Mouse (Mus musculus) embryonic facial prominence, embryonic 11.5 days (tissue): ENCODE data around the gene Lrp10. TPM values are rescaled to one million over a fixed set of nuclear protein-coding genes. Genes with fewer than 3 reads are reported as not detected.

ENCODE experiments used
- ATAC-seq: fragments of 200-750 bp; cut with Nextera tagmentation; replicated peaks from 2 replicates; pipeline ENCODE4 v1.8.0; 2017; ENCODE audit warnings: low read depth; ENCODE audit not compliant: insufficient number of reproducible peaks, low FRiP score, low TSS enrichment
- DNase-seq: peaks from one replicate; pipeline ENCODE4 v3.0.0-alpha.2; 2015; ENCODE audit warnings: low spot score
- H3K27ac ChIP-seq: fragments of 300-500 bp; sonication (generic); replicated peaks from 2 replicates; pipeline ENCODE4 v1.5.1; 2014; ENCODE audit warnings: mild to moderate bottlenecking, low read depth, low read length, control low read depth
- H3K27me3 ChIP-seq: fragments of 300-500 bp; sonication (generic); 2 replicates; pipeline ENCODE4 v1.6.1; 2014; ENCODE audit warnings: mild to moderate bottlenecking, low read length, moderate library complexity, mixed read lengths; ENCODE audit not compliant: control insufficient read depth, insufficient read depth
- H3K36me3 ChIP-seq: fragments of 300-500 bp; sonication (generic); replicated peaks from 2 replicates; pipeline ENCODE4 v1.6.1; 2014; ENCODE audit warnings: low read depth, mild to moderate bottlenecking, low read length, moderate library complexity, mixed read lengths; ENCODE audit not compliant: control insufficient read depth, insufficient read depth
- H3K4me1 ChIP-seq: fragments of 300-500 bp; sonication (generic); 2 replicates; pipeline ENCODE4 v1.6.1; 2014; ENCODE audit warnings: low read length, mixed read lengths; ENCODE audit not compliant: control insufficient read depth, insufficient read depth
- H3K4me2 ChIP-seq: fragments of 300-500 bp; sonication (generic); 2 replicates; pipeline ENCODE4 v1.6.1; 2014; ENCODE audit warnings: low read depth, mild to moderate bottlenecking, control low read depth, low read length, moderate library complexity
- H3K4me3 ChIP-seq: fragments of 300-500 bp; sonication (generic); 2 replicates; pipeline ENCODE4 v1.5.1; 2014; ENCODE audit warnings: low read depth, low read length, control low read depth
- H3K9ac ChIP-seq: fragments of 300-500 bp; sonication (generic); replicated peaks from 2 replicates; pipeline ENCODE4 v1.6.1; 2014; ENCODE audit warnings: mild to moderate bottlenecking, control low read depth, low read length
- H3K9me3 ChIP-seq: fragments of 300-500 bp; sonication (generic); replicated peaks from 2 replicates; pipeline ENCODE4 v1.6.1; 2016; ENCODE audit warnings: mild to moderate bottlenecking, low read length, inconsistent platforms, mixed read lengths; ENCODE audit not compliant: control insufficient read depth
- WGBS: fragments of 180-500 bp; shearing (Covaris S2); extraction: QIAGEN DNeasy Blood & Tissue Kit; methylation state at CpG from one replicate; pipeline ENCODE4 v1.1.7; 2014; 5-methylcytosine and 5-hydroxymethylcytosine counted together
- polyA plus RNA-seq: library from polyadenylated mRNA; unstranded; fragments of >200 nt; fragmentation: Nextera tagmentation; extraction: Ambion mirVana; gene quantifications from 2 replicates; pipeline ENCODE4 v1.2.1, GENCODE M21; 2014

Lrp10 gene
- polyA plus RNA-seq, 1 experiment from 2014 or later = 13.9 TPM

DNA sequence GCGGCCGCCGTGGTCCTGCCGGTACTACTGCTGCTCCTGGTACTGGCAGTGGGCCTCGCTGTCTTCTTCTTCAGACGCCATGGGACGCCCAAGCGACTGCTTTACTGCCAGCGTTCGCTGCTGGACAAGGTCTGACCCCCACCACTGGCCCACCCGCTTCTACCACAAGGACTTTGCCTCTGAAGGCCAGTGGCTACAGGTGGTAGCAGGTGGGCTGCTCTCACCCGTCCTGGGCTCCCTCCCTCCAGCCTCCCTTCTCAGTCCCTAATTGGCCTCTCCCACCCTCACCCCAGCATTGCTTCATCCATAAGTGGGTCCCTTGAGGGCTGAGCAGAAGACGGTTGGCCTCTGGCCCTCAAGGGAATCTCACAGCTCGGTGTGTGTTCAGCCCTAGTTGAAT, 23.4 kb upstream of the Lrp10 start:
- Histone ChIP-seq H3K27me3 (no peaks in the 10 kb centered on the region), H3K4me3 (no peak overlapping the region), H3K4me2 (no peak overlapping the region), H3K9me3 (no peaks in the 10 kb centered on the region), H3K36me3 (peaks cover 8% of the 10 kb centered on the region), H3K9ac (no peak overlapping the region), H3K4me1 (peaks cover 3% of the 10 kb centered on the region; the same call in 1 of the 2 replicates), H3K27ac (no peak overlapping the region)
- no peak for ATAC-seq
- DNase-seq = no peak
- WGBS = 93% methylated on average over 14 of the region's 14 CpGs

DNA sequence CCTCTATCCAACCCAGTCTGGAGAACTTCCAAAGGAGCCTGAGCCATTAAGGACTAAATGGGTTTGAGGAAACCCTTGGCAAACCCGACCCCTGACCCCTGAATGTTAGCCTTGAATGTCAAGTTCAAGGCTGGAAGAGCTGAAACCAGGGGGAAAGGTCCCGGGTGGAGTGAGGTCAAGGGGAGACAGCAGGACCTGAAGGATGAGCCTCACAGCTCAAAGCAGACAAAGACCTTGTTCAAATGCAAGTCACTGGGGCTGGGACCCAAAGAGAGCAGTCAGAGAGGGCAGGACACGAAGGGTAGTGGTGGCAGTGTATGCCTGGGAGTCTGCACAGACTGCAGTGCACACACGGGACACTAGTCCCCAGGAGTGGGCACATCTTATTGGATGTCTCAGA, 22.6 kb upstream of the Lrp10 start:
- Histone ChIP-seq H3K4me2 (no peak overlapping the region), H3K27me3 (no peaks in the 10 kb centered on the region), H3K36me3 (peaks cover 8% of the 10 kb centered on the region), H3K4me1 (peaks cover 3% of the 10 kb centered on the region; the same call in 1 of the 2 replicates), H3K9me3 (no peaks in the 10 kb centered on the region), H3K9ac (no peak overlapping the region), H3K27ac (no peak overlapping the region), H3K4me3 (no peak overlapping the region)
- ATAC-seq = no peak
- no peak for DNase-seq
- 72% methylated on average over 4 of the region's 4 CpGs for WGBS

DNA sequence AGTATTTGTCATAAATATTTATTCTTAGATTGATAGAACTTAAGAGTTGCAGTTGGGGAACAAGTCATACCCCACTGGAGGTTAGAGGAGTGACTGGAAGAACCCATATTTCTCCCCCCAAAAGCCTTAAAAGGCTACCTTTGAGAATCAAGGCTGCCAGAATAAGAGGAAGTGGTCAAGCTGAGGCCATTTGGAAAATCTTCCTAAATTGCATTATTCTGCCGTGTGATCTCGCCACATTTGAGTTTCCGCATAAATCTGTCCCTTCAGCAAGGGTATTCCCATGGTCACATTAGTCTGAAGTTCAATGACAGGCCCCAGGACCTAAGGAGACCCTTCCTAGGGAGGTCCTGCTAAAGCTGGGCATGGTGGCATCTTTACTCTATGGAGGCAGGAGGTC, 21.4 kb upstream of the Lrp10 start:
- Histone ChIP-seq H3K4me3 (no peak overlapping the region), H3K9ac (no peak overlapping the region), H3K9me3 (no peaks in the 10 kb centered on the region), H3K36me3 (peaks cover 5% of the 10 kb centered on the region), H3K27ac (no peak overlapping the region), H3K4me2 (no peak overlapping the region), H3K27me3 (no peaks in the 10 kb centered on the region), H3K4me1 (peaks cover 3% of the 10 kb centered on the region; the same call in 1 of the 2 replicates)
- DNase-seq (no peak), ATAC-seq (no peak)
- WGBS = 82% methylated on average over 3 of the region's 3 CpGs

DNA sequence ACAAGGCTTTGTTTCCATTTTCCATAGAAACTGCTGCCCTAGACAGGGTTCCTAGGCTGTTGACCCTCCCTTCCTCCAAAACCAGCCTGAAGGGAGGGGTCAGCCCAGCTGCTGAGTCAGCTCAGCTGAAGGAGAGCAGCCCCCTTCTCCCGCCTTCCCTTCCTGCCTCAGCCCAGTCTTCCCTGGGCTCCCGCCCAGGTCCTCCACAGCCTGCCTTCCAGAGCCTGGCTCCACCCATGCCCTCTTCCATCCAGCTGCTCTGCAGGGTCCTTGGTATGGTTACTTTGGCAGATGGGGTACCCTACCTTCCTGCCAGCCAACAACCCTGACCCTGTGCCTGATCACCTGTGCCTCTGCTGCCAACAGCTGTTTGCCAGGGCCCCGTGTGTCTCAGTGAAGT, 20.7 kb upstream of the Lrp10 start:
- peaks cover 3% of the 10 kb centered on the region; the same call in 1 of the 2 replicates for H3K4me1 ChIP-seq
- peaks cover 5% of the 10 kb centered on the region for H3K36me3 ChIP-seq
- no peak overlapping the region for H3K4me3 ChIP-seq
- H3K9ac ChIP-seq = no peak overlapping the region; the same call in 1 of the 2 replicates
- WGBS = 7% methylated on average over 3 of the region's 3 CpGs
- peak; percentile 69 for ATAC-seq
- 0 out of 2 replicates have a peak overlapping the region, but pooled peaks have one; percentile 5 for H3K4me2 ChIP-seq
- H3K27me3 ChIP-seq = no peaks in the 10 kb centered on the region
- peak overlapping the region; percentile 69 for H3K27ac ChIP-seq
- no peaks in the 10 kb centered on the region for H3K9me3 ChIP-seq
- peak; percentile 76 for DNase-seq

DNA sequence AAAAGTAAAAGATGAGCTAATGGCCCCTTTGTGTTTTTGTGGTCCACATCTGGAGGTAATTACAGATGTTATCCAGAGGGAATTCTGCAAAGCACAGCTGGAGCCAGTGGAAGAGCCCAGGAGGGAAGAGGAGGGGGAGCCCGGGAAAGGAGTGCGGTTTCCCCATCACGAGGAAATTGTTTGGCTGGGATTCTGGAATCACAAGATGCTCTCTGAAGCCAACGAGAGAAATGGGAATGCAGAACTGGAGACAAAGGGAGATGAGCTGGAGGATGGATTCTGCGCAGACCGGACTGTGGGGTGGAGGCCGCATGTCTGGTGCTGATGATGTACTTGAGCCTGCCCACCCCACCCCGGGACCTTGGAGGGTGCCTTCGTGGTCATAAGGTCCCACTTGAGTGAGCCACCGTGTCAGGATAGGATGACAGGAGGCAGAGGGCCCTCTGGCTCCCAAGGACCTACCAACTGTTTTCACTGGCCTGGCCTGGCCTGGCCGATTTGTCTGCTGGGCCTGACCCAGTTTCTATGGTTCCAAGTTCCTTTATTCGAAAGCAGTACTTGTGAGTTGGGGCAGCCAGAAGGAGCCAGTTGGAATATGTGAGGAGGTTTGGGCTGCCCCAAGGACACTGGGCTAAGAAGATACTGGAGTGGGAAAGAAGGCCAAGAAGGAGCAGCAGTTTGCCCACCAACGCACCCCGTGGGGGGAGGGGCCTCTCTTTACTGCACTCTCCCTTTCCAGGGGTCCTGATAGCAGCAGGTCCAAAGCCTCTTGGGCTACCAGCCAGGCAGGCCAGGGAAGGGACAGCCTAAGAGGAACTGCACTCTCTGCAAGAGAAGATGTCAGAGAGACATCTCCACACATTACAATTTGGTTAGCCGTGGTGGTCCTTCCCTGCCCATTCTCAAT, 20.0 kb upstream of the Lrp10 start:
- Histone ChIP-seq H3K9me3 (no peaks in the 10 kb centered on the region), H3K36me3 (peaks cover 5% of the 10 kb centered on the region), H3K4me3 (no peak overlapping the region), H3K27ac (peak overlapping the region; percentile 69), H3K27me3 (no peaks in the 10 kb centered on the region), H3K9ac (peak overlapping the region; percentile 15; the same call in 1 of the 2 replicates), H3K4me1 (peaks cover 3% of the 10 kb centered on the region; the same call in 1 of the 2 replicates), H3K4me2 (no peak overlapping the region)
- ATAC-seq (0 out of 2 replicates have a peak, but pooled peaks have one; percentile 25), DNase-seq (peak; percentile 83)
- 52% methylated on average over 15 of the region's 15 CpGs for WGBS

DNA sequence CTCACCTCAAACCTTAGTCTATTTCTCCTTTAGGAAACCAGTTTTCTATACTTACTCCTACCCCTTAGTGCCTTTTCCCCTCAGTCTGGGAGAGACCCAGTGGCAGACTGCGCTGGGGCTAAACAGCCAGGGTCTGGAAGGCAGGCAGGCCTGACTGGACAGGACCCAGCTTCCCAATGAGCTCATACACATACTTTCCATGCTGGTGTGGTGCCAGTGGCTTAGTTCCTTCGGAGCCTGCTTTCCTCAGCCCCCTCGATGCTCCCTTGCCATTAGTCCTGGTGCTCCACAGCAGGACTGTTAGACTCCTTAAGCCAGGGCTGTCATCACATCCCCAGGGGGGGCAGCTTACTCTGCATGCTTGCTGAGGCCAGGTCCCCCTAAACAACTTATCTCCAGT, 18.5 kb upstream of the Lrp10 start:
- H3K27me3 ChIP-seq = no peaks in the 10 kb centered on the region
- ATAC-seq (no peak), DNase-seq (no peak)
- H3K27ac ChIP-seq = no peak overlapping the region
- no peaks in the 10 kb centered on the region; the same call in 1 of the 2 replicates for H3K36me3 ChIP-seq
- no peak overlapping the region for H3K4me3 ChIP-seq
- H3K4me2 ChIP-seq = no peak overlapping the region
- H3K4me1 ChIP-seq = peaks cover 3% of the 10 kb centered on the region; the same call in 1 of the 2 replicates
- 52% methylated on average over 3 of the region's 3 CpGs for WGBS
- H3K9me3 ChIP-seq = no peaks in the 10 kb centered on the region
- no peak overlapping the region for H3K9ac ChIP-seq

DNA sequence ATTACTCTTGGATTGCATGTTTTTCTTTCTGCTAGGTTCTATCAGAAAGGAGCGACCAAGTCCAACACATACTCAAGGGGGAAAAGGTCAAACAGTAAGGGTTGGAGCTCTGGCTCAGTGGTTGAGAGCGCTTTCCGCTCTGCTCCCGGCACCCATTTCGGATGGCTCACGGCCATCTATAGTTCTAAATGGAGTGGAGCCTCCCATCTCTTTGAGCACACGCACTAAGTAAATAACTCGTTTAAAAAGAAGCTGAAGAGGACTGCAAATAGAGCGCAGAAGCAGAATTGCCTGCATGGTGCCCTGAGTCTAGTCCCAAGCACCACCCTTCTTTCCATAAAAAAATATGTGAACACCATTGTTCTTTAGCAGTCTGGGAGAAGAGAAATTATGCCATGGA, 10.4 kb upstream of the Lrp10 start:
- DNase-seq (no peak), ATAC-seq (no peak)
- no peak overlapping the region for H3K4me2 ChIP-seq
- 89% methylated on average over 9 of the region's 9 CpGs for WGBS
- H3K36me3 ChIP-seq = no peaks in the 10 kb centered on the region
- H3K4me1 ChIP-seq = no peaks in the 10 kb centered on the region
- no peak overlapping the region for H3K27ac ChIP-seq
- H3K4me3 ChIP-seq = no peak overlapping the region
- H3K9ac ChIP-seq = no peak overlapping the region
- H3K9me3 ChIP-seq = no peaks in the 10 kb centered on the region
- H3K27me3 ChIP-seq = no peaks in the 10 kb centered on the region
